Mouse (Mus musculus) T-cell, adult 2 months (primary cell): ENCODE results near the gene Klk15.
"Not testable (repeated sequence)": the region's sequence is repeated elsewhere in the genome, so short reads cannot be mapped to it uniquely, and the experiment has no call there.

Source experiments
- DNase-seq: peaks from one replicate; pipeline ENCODE4 v3.0.0; 2022; ENCODE audit warnings: low spot score

The Klk15 gene

GRCm38 (mm10) chr7:43975761-43976160, 42.2 kb downstream of the Klk15 start, which contains the start of gene Klk1b9:
TSS of gene Klk1b9 (plus strand) at chr7:43976061.
- DNase-seq: not testable (repeated sequence)

DNA sequence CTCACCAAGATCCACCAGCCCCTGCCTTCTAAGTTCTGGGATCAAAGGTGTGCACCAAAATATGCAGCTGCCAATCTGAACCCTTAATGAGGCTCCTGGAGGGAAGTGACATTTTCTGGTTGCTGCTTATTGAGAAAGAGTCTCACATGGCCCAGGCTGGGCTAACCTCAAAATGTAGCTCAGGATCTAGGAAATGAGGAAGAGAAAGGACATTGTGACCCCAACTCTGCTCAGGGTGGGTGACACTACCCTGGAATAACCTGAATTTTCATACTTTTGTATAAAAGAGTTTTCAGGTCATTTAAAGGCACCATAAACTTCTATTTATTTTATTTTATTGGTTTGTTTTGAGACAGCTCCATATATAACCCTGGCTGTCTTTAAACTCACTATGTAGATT, 52.1 kb downstream of the Klk15 start:
- no peak for DNase-seq
